Mouse (Mus musculus) thymus, adult 18-20 months (tissue): ENCODE data around the gene Plppr5.

Experiments
- DNase-seq, 2 experiments: peaks; one replicate each; pipeline ENCODE4 v3.0.0; 2022; ENCODE audit warnings: mixed read lengths in 2 of 2

Plppr5 gene

DNA sequence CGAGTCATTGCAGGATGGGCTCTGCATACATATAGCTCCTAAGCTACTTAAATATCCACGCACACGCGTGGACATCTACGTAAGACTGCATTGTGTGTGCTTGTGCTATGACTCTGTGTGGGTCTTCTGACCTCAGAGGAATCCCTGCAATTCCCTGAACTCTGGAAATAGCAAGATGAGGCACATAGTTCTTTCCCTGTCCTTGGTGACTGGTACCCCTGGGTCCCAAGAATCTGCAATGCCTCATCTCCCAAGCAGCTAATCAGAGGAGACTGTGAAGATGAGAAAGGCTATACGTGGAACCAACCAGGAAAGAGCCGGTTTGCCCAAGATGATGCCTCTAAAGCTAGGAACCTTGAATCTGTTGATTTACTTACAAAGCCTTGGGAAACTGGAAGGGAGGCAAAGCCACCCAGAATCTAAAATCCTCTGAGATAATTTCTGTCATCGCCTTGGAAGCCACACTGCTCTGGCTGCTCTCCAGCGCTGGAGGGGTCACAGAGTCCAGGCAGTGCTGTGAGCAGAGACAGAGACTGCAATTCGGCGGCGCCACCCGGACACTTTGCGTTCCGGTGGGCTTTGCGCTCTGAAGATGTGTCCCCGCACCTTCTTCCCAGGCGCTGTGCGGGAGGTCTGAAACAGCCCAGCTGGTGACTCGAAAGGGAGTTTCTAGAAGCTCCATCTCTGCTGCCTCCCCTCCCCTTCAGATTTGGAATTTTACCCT lies at the start of gene Plppr5:
Gene Plppr5 (plus strand): TSS at position 308 of the 724 bp plus-strand sequence.
- DNase-seq: no peak

DNA sequence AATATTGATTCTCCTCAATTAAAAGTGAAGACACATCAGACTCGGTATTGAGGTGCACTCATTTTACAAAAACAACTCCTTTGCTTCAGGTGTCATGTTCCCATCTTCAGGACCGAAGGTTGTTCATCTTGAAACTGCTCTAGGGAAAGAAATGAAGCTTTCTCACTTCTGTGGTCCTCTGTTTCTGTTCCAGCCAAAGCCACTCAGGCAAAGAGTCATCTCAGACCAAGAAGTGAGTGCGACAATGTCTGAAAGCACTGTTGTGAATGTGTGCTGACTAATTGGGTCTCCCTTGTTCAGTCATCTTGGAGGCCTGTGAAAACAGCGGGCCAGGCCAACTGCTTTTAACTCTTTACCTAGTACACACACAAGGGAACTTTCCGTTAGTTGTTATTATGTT lies 24.7 kb upstream of the Plppr5 start:
- DNase-seq: no peak

DNA sequence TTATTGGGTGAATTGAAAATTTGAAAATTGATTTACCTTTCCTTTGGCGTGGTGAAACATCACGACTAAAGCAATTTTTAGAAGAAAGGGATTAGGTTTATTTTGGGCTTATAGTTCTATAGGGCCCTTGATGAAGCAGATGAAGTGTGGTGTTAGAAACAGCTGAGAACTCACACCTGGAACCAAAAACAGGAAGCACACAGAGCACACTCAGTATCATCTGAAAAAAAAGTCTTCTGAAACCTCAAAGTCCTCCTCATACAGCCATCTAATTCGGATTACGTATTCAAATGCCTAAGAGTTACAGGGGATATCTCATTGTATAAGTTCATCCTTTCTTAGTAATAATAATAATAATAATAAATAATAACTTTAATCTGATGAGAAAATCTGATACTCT lies 24.1 kb upstream of the Plppr5 start:
- DNase-seq: no peak

DNA sequence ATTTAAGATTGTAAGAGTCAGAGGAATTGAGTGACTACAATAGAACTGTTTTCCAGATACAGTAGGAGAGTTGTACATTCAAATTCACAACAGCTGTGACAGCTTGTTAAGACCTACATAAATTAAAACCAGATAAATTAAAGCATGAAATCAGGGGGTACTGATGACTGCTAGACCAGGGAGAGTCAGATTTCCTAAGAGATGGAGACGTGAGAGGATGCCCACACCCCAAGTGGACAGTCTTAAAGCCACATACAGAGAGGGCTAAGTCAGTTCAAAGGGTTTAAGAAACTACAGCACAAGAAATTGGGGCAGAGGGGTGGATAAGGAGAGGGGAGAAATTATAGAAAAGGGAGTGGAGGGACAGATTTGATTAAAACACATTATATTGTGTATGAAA lies 17.7 kb upstream of the Plppr5 start:
- DNase-seq: no peak

DNA sequence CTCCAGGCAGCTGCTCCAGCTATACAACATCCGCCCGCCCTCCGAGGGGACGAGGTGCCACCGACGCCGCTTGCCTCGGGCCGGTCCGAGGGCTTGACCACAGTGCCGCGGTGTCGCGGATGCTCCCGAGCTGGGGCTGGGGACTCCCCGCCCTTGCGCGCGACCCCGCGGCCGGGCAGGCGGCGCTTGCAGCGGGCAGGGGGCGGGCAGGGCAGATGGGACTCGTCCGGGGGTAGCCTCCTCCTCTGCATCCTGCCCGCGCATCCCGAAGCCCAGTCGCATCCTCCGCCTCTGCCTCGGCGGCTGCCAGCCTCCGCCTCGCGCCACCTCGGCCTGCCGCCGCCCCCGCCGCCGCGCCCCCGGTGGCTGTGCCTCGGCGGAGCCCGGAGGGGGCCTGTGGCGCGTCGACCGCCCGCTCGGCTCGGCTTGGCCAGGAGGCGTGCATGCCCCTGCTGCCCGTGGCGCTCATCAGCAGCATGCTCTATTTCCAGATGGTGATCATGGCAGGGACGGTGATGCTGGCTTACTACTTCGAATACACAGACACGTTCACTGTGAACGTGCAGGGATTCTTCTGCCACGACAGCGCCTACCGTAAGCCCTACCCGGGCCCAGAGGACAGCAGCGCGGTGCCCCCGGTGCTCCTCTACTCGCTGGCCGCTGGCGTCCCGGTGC lies 754 bp downstream of the Plppr5 start:
- no peak for DNase-seq

DNA sequence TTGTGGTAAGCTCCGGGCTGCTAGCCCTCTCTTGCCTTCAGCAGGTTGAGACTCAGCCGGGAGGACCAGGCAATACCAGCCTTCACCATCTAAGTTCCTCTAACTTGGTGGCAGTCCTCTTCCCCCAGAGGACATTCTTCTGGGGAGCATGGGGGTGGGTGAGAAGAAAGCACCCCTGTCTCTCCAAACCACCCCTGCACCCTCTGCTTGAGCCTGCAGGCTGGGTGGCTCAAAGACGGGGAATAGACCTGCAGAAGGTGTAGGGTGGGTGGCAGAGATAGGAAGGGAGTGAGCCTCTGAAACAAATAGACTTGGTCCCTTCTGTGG lies 1.3 kb downstream of the Plppr5 start:
- DNase-seq: no peak

DNA sequence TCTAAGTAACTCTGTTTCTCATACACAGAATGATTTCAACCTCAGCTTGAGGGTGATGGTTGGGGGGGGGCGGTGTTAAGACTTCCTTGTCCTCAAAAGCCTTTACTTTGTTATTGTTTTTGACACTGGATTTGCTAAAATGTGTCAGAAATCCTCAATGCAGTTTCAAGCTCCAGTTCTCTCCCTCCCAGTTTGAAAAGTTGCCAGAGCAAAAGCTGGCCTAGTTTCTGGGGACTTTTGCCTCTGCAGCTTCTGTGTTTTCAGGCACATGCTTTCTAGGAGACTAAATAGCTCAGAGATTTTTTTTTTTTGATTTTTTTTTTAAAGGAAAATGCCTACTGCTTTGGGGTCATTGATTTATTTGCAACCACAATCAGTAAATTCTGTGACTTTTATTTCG lies 2.7 kb downstream of the Plppr5 start:
- DNase-seq: no peak

DNA sequence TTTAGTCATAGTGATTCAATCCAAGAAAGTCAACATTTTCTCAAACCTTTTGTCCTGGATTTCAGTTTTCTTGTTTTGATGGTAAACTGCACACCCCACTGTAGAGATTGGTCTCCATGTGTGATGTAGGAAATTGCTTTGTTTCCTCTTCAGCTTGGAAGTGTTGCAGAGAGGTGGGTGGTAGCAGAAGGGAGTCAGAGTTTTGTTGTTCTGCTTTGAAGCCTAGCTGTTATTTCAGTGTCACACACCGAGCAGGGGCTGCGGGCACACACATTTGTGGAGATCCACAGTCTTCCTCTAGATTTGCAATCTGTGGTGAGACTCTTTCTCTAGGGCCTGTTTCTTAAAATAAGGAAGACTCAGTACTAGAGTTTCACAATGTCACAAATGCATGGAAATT lies 8.0 kb downstream of the Plppr5 start:
- no peak for DNase-seq

DNA sequence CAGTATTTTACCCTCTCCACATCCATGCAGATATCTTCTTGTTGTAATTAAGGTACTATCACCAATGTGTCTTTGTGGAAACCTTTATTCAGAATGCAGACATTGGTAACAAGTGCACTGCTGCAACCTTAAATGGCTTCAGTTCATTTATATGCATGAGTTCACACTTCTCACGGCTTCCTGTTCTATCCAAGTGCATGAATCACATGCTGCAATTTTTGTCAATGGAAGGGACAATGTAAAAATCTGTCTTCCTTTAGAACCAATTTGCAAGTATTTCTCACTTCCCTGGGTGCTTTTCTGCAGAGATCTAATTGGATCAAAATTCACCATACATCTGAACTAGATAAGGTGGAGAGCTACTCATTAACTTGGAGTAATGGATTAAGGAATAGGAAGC lies 27.8 kb downstream of the Plppr5 start:
- no peak for DNase-seq

DNA sequence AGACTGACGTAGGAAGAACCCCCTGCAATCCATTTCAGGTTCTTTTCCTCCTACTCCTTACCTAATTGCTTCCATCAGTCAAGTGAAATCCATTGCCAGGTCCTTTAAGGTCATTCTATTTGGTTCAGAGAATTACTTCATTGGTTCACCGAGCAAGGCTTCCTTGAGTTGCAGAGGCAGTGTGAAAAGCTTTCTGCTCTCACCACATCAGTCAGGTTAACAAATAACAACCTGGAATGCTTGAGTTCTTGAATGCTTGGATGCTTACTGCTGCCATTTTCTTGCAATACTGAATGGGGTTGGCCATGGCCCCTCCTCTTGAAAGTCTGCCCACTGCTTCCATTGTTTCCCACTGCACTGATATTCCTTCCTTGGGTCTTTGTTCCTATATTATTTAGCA lies 28.8 kb downstream of the Plppr5 start:
- no peak for DNase-seq

DNA sequence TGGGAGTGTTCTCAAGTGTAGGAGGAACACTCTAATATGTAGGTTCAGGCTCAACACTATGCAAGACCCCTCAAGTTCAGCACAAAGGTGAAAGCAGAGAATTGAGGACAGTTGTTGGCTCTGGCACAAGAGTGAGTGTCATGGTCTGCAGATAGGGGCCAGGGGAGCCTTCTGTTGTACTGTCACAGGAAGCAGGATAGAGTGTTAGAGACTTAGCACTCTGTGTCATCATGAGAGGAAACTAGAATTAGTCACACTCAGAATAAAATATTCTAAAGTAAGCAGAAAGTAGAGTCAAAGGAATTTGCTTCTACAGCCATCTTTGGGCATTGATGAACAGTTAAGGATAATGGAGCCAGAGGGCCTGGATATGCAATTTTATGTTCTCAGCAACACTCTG lies 31.7 kb downstream of the Plppr5 start:
- no peak for DNase-seq

DNA sequence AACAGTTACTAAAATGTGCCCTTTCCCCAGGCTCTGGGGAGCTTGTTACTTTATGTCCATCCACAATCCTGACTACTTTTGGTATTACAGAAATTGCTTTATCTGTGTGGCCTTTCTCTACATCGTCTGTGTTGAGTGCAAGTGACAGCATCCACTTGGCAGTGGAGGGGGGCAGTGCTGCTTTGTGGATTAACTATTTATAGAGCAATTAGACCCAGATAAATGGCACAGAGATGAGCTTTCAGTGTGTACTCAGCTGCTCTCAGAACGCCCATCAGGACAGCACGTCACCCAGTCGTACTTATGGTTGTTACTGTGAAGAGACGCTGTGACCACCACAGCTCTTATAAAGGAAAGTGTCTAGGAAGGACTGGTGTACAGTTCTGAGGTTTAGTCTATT lies 36.8 kb downstream of the Plppr5 start:
- DNase-seq: no peak

DNA sequence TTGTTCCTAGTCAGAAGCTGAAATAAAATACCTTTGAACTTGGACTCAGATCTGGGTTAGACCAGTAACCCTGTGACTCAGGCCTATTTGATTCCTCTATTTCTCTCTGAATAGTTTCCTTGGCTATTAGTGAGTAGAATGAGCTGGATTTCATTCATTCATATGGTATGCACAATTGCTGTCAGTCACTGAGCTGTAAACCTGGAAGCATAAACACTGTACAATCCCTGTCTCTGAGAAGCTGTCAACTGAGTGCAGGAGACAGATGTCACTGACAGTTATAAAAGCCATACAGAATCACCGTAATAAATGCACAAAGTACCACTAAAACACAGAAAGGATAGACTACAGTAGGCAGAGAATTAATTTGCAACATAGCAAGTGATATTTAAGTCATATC lies 40.2 kb downstream of the Plppr5 start:
- DNase-seq: no peak

DNA sequence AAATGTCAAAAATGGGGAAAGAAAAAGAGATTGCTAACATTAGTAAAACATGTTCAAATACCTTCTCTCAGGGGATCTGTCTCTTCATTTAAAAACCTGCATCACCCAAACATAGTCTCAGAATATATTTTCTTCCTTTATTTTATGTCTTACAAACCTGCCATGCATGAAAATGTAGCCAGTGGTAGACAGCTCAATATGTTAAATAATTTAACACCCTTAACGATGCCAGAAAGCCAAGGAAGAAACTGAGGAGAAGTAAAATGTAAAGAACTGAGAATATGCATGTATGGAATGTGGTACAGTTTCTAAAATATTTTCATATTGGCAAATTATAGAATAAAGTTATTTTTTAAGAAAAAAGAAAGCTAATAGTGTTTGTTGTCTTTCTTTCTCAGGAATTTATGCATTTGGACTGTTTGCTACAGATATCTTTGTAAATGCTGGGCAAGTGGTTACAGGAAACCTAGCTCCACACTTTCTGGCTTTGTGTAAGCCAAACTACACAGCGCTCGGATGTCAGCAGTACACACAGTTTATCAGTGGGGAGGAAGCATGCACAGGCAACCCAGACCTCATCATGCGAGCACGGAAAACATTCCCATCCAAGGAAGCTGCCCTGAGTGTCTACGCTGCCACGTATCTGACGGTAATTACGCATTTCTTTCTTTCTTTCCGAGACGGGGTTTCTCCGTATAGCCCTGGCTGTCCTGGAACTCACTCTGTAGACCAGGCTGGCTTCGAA lies 50.8 kb downstream of the Plppr5 start:
- no peak for DNase-seq

DNA sequence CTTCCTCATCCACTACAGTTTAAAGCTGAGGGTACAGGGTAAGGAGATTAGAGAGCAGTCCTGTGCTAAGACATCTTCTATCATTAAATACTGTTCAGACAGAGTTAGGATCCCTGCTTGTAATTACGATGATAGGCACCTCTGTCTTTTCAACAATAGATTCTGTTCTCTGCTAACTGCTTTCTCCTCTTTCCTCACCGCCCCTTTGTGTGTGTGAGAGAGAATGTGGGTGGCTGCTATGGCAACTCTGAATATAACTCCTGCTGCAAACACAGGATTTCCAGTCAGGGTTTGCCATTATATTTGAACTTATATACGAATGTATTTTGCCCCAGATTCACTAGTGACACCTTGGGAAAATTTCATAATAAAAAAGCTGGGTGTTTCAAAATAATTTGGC lies 54.2 kb downstream of the Plppr5 start:
- no peak for DNase-seq

DNA sequence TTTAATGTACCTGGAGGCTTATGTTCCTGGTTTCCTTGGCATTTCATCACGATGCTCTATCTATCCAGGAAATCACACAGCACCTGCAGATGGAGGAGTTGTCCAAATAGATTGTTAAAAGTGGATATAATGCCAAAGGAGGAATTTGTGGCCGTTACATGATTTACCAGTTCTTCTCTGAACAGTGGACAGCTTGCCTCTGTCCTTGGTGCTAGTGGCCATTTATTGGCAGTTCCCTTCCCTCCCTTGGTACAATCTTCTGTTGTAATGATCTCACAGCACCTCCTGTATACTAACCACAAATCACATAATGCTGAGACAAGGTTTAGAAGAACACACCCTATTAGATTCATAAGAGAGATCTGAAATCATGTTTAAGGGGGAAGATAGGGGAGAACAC lies 55.7 kb downstream of the Plppr5 start:
- DNase-seq: no peak

DNA sequence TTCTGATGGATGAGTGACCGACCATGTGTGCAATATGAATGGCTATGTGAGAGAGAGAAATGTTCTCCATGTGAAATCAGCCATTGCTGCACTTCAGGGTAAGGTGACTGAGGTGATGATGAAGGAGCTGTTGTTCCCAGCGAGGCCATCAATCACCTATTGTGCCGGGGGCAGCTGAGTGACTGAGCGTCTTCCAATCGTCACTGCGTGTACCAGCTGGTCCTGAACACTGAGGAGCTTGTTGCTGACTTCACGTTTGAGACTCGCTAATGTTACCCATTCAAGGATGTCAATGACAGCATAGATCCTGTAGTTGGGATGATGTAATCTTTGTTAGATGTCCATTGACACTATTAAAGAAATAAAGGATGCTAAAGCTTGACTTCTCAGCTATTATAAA lies 74.0 kb downstream of the Plppr5 start:
- no peak for DNase-seq

DNA sequence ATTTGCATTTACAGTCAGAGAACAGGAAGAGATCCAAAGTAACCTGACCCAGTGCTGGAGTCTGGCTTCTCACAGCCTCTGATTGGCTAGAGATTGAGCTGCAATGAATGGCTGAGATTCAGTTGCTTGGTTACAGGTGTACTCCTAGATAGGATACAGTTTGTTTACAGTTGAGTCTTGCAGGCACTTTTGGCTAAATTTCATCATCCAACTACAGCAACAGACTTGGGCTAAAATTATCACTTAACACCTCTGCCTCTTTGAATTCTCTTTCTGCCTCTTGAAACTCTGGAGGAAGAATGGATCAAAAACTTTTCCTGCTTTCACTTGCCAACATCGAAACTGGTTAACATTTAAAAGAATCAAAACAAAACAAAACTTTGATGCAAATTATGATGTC lies 89.7 kb downstream of the Plppr5 start:
- DNase-seq: no peak

DNA sequence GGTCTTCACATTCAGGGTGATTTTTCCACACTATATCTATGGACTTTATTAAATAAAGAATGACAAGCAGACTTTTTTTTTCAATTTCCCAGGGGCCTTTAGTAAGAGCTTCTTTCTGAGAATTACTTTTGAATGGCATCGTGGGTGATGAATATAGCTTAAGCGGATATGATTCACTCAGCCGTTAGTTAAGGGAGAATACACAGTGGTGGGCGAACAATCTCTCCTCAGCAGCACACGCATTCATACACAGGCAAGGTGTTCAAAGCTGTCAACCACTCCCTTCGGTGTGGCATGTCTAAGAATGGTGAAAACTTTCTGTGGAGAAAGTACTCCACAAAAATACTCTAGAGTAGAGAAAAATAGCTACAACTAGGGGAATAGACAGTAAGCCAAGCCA lies 104.6 kb downstream of the Plppr5 start:
- no peak for DNase-seq

DNA sequence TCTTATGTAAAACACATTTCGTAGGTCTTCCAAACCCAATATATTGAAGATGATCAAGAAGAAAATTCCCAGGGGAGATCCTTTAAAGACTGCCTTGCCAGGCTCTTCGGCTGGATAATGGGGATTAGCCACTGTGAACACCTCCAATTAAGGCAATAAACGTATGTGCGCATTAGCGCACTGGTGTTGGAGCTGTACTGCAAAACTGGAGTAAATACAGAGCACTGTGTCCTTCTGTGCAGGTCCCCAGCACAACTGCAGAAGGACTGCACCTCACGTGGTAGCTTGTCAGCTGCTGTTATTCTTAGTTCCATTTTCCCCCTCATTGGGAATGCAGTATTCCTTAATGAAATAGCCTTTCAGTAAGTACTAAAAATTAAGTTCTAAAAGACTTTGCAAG lies 110.0 kb downstream of the Plppr5 start:
- DNase-seq: no peak

DNA sequence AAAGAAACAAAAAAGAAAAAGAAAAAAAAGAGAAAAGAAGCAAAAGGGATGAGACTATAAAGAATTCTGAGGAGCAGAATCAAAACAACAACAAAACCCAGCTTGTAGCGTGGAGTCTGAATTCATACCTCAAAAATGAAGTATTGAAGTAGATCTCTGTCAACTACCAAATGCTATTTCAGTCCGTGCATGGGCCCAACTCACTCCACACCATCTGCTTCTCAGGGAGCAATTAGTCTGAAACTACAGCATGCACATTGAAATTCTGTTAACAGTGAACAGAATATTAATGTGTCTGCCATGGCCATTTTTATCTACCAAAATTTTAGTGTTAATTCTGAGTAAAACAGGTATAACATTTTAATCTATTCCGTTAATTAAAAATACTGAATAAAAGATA lies 111.4 kb downstream of the Plppr5 start:
- no peak for DNase-seq

DNA sequence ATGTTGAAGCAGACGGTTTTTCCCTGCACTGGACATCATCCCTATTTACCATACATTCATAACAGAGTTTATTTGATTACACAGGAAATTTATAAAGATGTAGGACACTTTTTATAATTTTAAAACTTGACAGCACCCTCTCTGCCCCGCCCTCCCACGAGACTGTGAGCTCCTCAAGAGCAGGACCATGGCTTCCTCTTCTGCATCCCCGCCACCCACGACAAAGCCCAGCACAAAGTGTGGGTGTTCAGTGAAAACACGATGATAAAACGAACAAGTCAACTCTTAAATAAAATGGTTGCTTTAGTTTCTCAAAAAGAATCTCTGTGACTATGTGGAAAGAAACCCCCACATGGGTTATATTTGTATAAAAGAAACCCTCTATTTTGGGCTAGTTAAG lies 112.0 kb downstream of the Plppr5 start:
- no peak for DNase-seq

DNA sequence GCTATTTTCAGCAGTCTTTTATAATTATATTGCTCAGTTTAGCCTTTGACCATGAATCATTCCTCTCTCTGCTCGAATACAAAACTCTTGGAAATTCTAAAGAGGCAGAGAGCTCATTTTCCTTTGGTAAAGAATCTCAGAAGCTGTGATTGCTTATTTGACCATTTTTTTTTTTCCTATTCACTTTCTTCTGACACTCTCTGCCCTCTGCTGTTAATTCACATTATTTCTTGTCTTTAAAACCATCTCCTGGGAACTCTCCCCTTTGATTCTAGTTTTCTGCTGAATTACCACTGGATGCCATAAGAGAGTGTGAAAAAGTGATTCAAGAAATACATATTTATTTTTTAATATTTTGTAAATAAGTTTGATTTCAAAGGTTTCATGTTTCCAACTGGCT lies 120.1 kb downstream of the Plppr5 start:
- DNase-seq: no peak

DNA sequence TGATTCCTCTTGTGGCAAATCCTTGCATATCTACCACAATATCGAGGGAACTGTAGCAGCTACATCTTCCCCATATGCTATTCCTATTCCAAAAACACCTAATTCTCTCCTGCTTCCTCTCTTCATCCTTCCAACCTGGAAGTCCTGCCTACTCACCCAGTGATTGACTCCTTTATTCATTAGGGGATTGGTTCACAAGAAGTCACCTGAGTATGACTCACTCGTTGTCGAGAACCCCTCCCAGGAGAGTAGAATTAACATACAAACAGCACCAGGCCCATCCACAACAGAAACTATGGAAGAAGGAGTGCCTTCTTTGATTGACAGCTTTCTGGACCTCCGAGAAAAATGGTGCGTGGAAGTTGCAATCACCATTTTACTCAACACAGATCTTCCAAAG lies 121.7 kb downstream of the Plppr5 start:
- no peak for DNase-seq
